Mouse (Mus musculus) kidney, postnatal 25 days (tissue): Measurements from ENCODE around the gene Zkscan5.
A peak's percentile ranks its signal among the peaks of the same experiment; 100 is the strongest.
"Not testable (repeated sequence)": the region's sequence is repeated elsewhere in the genome, so short reads cannot be mapped to it uniquely, and the experiment has no call there.

Experiments used
- DNase-seq, 2 experiments: peaks; one replicate each; pipeline ENCODE4 v3.0.0; 2021; ENCODE audit warnings: mixed read lengths in 2 of 2

Zkscan5 gene

DNA sequence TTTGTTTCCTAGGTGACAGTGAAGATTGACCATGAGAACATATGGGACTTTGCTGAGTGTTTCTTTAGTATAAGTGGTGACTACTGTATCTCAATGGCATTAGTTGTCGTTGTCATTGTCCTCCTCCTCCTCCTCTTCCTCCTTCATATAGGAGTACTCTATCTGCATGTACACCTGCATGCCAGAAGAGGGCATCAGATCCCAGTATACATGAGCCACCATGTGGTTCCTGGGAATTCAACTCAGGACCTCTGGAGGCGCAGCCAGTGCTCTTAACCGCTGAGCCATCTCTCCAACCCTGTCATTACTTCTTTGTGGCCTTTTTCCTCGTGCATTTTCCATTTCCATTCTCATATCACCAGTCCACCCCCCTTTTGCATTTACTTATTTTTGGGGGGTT is 10.3 kb downstream of the Zkscan5 start:
- peak in 1 of 2 experiments; percentile 27 for DNase-seq

DNA sequence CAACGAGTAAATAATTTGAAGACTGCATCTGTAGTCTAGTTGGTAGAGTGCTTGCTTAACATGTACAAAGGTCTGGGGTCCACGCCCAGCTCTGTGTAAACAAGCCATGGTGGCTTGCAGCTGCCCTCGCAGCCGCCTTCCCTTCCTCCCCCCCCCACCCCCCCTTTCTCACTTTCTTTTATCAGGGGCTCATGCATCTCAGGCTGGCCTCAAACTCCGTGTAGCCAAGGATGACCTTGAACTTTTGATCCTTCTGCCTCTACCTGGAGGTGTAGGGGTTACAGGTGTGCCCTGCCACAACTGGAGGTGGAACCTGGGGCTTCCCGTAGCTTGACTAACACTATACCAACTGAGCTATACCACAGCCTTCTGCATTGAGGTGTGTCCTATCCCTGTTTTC is 13.4 kb downstream of the Zkscan5 start:
- DNase-seq = no peak

DNA sequence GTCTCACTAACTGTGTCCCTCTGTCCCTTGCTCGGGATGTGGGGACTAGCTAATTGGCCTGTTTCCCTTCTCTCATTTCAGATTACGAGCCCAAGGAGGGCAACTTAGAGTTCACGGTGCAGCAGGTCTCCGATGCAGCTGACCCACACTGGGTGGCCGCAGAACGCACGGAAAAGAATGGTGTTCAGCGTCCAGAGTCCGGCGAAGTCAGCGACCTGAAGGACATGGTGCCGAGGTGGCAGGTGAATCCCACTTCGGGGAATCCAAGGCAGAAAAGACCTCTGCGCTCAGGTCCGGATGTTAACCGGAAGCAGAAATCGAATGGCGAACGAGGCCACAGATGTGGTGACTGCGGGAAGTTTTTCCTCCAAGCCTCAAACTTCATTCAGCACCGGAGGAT is 13.8 kb downstream of the Zkscan5 start:
- DNase-seq = no peak

DNA sequence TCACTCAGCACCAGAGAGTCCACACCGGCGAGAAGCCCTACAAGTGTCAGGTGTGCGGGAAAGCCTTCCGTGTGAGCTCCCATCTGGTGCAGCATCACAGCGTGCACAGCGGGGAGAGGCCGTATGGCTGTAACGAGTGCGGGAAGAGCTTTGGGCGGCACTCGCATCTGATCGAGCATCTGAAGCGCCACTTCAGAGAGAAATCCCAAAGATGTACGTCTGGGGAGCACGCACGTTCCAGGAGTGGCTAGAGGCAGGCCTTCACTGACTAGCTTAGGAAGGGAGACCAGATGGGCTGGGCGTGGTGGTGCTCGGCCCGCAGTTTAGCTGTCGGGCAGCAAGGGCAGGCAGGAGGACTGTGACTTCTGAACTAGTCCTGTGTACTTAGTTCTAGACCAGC is 14.3 kb downstream of the Zkscan5 start:
- DNase-seq = no peak

DNA sequence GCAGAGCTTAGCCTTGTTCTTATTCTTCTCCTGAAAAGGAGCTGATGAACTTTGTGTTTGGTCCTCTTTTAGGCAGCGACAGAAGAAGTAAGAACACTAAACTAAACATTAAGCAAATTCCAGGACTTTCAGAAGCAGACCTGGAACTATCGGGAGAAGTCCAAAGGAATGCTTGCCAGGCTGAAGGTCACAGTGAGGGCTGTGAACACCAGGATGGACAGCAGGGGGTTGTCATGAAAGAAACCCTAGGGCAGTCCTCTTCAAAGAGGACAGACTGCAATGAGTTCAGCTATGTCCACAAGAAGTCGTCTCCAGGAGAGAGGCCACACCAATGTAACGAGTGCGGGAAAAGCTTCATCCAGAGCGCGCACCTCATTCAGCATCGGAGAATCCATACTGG is 15.6 kb downstream of the Zkscan5 start:
- DNase-seq = peak; percentile 43 to 70

DNA sequence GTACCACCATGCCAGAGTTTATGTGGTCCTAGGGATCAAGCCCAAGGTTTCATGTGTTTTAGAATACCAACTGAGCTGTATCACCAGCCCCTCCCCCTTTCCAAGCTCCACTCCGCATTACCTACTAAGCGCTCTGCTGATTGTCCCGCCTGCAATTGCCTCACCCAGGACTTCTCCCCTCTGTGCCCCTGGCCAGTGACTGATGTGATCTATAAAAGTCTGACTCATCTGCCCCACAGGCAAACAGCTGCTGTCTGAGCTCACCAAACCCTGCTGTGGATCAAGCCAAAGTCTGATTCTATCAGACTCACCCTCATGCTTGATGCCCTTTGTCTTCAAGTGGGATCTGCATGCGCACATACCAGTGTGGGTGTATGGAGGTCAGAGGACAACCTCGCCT is 18.5 kb downstream of the Zkscan5 start:
- DNase-seq = no peak

DNA sequence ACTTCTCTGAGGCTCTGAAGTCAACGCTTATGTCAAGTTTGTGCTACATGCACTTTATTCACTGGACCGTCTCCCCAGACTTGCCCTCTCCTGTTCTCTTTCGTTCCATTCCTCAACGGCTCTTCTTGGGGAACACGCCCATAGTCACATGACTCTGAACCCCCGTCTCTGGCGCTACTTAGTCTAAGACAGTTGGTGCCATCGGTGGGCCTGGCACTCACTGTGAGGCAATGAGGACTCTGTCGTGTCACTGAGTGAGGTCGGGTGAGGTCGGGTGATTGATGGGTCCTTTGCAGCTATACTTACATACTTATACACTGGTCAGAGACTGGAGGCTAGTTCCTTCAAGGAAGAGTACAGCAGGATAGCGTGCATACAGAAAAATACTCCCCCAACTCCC is 19.0 kb downstream of the Zkscan5 start:
- DNase-seq = no peak

DNA sequence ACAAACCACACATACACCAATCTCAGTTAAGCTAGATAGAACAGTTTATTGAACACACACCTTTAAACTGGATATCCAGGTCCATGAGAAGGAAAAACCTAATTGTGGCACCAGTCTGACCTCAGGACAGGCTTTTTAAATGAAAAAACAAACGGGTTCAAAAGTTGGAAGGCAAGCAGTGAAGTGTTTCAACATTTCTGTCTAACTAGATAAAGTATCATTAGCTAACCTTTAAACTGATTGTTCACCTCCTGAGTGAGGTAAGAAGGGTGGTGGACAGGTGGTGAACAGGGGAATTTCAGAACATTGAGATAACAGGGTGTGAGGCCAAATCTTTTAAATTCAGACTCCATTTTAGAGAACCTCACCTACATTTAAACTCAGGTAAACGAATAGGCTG is 22.1 kb downstream of the Zkscan5 start:
- DNase-seq = no peak

DNA sequence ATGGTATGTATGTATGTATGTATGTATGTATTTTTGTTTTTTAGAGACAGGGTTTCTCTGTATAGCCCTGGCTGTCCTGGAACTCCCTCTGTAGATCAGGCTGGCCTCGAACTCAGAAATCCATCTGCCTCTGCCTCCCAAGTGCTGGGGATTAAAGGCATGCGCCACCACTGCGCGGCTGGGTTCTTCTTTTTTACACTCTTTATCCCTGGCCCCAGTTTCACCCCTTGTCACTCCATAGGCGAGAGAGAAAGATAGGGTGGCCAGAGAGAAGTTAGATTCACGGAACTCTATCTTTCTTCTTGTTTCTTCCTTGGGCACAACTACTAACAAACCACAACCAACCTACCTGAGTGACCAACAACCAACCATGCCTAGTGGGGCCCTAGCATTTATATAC is 24.9 kb downstream of the Zkscan5 start:
- not testable (repeated sequence) for DNase-seq

DNA sequence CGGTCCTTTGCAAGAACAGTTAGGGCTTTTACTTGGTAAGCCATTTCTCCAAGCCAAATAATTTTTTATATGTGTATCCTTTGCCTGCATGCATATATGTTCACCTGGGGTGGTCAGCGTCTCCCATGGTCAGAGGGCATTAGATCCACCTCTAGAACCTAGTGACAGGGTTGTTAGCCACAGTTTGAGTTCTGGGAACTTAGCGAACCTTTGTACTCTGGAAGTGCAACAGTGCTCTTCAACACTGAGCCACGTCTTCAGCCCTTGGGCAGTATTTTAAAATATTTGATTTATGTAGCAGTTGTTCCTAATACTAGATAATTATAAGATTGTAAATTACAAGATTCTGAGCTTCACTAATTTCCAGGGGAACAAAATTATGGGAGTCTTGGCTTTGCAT is 26.3 kb downstream of the Zkscan5 start:
- no peak for DNase-seq

DNA sequence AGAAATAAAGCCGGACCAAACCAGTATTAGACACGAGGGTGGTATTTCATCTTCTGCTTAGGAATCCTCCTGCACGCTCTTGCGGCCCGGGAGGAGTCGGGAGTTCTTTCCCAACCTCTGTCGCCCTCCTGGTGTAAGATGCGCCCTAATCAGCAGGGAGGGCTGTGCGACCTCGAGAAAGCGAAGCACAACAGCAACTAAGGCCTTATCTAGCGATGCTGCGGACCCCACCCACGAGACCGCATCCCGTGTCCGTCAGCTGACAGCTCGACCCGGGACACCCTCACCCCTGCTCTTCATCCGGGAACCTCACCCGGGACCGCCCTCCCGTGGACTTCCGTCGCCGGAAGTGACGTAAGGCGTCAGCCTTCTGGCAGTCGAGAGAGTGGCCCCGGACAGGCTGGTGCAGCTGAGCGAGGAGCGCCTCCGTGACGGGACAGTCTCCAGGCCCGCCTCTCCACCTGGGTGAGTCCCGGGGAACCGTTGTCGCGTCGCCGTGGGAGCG is 27.1 kb downstream of the Zkscan5 start, which contains the start of gene Zfp655:
Zfp655 (plus strand) TSS at position 349 of the 505 bp plus-strand sequence.
- peak; percentile 96 to 99 for DNase-seq

DNA sequence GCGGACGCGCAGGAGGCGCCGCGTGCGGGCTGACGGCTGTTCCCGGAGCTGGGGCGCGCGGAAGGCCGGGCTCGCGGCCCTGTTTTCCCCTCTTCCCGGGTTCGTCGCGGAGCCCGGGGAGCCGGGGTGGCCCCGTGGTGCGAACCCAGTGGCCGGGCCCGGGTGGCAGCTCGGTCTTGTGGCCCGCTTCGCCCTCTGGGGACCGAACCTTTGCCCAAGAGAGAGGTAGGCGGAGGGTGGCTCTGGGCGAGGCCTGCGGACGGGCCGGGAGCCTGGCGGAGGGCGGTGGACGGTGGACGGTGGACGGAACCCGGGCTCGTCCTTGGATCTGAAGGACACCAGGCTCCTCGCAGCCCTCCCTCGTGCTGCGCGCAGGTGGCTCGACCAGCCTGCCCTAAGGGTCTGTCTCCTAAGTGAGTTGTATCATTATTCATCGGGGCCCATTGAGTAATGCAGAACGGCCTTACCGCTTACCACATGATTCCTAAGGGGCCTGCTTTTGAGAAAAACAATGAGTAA is 27.6 kb downstream of the Zkscan5 start:
- DNase-seq = no peak

DNA sequence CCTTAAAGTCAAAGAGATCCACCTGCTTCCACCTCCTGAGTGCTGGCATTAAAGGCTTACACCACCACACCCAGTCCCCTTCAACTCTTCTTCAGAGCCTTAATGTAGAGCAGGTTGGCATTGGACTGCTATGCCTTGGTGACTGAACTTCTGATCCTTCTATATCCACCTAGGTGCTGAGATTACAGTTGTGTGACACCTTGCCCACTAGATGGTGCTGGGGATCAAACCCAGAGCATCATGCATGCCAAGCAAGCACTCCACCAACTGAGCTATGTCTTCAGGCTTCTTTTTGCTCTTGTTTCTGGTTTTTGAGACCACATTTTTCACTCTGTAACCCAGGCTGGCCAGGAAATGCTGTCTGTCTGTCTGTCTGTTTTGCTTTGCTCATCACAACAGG is 30.3 kb downstream of the Zkscan5 start:
- peak; percentile 43 to 44 for DNase-seq

DNA sequence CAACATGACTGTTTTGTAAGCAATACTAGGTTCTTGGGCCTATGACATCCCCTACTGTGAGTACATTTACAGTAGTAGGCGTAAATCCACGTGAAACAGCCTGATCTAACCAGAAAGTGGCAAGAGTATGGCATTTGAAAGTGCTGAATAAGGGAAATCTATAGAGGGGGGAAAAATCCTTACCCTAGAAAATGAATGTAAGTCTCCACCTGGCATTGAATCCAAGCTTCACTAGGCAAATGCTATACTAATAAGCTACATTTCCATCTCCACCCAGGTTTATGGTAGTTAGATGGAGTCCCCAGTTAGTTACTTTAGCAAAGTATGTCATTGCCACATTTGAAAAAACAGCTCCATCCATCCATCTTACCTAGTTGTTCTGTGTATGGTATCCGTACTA is 45.2 kb downstream of the Zkscan5 start:
- DNase-seq = no peak
